Mouse (Mus musculus): ENCODE results near the gene C2cd4b. TPM values are rescaled to one million over a fixed set of nuclear protein-coding genes. Genes with fewer than 3 reads are reported as not detected.

C2cd4b gene
- polyA plus RNA-seq, 1 experiment from 2014 or later: 0.80 TPM

GRCm38 (mm10) chr9:67787671-67788070, 28.4 kb downstream of the C2cd4b start:
- Histone ChIP-seq H3K27ac (no peak overlapping the region), H3K36me3 (replicated peaks; ENCODE audit: control insufficient read depth, insufficient read depth) (no peaks in the 10 kb centered on the region), H3K27me3 (ENCODE audit: control insufficient read depth, insufficient read depth, low read length) (no peaks in the 10 kb centered on the region), H3K9me3 (ENCODE audit: control insufficient read depth, low read length) (no peaks in the 10 kb centered on the region), H3K4me2 (replicated peaks) (no peak overlapping the region), H3K4me3 (replicated peaks; ENCODE audit: low read length) (no peak overlapping the region), H3K4me1 (replicated peaks; ENCODE audit: control insufficient read depth, insufficient read depth, low read length) (no peaks in the 10 kb centered on the region), H3K9ac (no peak overlapping the region)
- WGBS: 65% methylated on average over 6 of the region's 6 CpGs
- no peak for ATAC-seq (ENCODE audit: low FRiP score)
- no peak for DNase-seq (ENCODE audit: low spot score)

GRCm38 (mm10) chr9:67792405-67792804, 33.2 kb downstream of the C2cd4b start:
- H3K27ac ChIP-seq: no peak overlapping the region
- WGBS: 76% methylated on average over 5 of the region's 5 CpGs

DNA sequence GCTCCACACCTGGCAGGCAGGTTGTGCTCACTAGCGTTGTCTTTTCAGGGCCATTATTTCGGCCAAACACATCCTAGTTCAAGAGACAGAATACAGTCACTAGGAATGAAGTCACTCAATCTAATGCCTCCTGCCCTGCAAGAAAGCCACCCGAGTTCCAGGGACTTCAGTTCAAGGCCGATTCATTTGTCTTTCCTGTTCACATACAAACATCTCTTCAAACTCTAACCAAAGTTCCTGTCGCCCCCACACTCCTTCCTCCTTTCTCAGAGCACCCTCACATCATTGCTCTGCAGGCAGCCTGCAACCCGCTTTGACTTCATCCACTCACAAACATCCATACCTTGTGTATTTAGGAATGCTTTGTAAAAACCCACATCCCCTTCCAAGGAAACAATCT, 34.3 kb downstream of the C2cd4b start:
- Histone ChIP-seq H3K27me3 (ENCODE audit: control insufficient read depth, insufficient read depth, low read length) (no peaks in the 10 kb centered on the region), H3K27ac (no peak overlapping the region), H3K9me3 (ENCODE audit: control insufficient read depth, low read length) (no peaks in the 10 kb centered on the region), H3K4me2 (replicated peaks) (no peak overlapping the region), H3K9ac (no peak overlapping the region), H3K4me3 (replicated peaks; ENCODE audit: low read length) (no peak overlapping the region), H3K4me1 (replicated peaks; ENCODE audit: control insufficient read depth, insufficient read depth, low read length) (peaks cover 23% of the 10 kb centered on the region), H3K36me3 (replicated peaks; ENCODE audit: control insufficient read depth, insufficient read depth) (no peaks in the 10 kb centered on the region)
- ATAC-seq (ENCODE audit: low FRiP score) (no peak), DNase-seq (ENCODE audit: low spot score) (no peak)
- WGBS: 78% methylated on average over 6 of the region's 6 CpGs

More at GRCm38 (mm10) chr9:67792405-67792804, 33.2 kb downstream of the C2cd4b start:
- H3K9me3 ChIP-seq (ENCODE audit: control insufficient read depth, low read length): no peaks in the 10 kb centered on the region
- DNase-seq (ENCODE audit: low spot score) (no peak), ATAC-seq (ENCODE audit: low FRiP score) (no peak)
- peaks cover 23% of the 10 kb centered on the region for H3K4me1 ChIP-seq (replicated peaks; ENCODE audit: control insufficient read depth, insufficient read depth, low read length)
- no peaks in the 10 kb centered on the region for H3K27me3 ChIP-seq (ENCODE audit: control insufficient read depth, insufficient read depth, low read length)
- no peaks in the 10 kb centered on the region for H3K36me3 ChIP-seq (replicated peaks; ENCODE audit: control insufficient read depth, insufficient read depth)
- no peak overlapping the region for H3K4me3 ChIP-seq (replicated peaks; ENCODE audit: low read length)
- no peak overlapping the region for H3K4me2 ChIP-seq (replicated peaks)
- H3K9ac ChIP-seq: no peak overlapping the region

DNA sequence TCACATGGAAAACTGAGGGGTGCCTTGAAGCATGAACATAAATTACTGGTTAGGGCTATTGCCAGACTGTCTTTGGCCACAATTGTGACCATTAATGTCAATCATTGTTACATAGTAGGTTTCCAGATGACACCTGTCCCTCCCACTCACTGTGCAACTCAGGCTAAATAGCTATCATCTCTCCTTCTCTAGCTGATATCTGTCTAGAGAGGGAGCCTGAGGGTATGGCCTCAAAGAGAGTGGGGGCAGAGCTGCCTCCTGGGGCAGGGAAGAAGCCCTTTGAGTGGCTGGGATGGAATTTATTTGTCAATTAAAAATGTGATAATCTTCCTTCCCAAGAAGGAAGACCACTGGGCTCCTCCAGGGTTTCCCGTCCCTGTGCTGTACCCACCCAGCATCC, 35.0 kb downstream of the C2cd4b start:
- Histone ChIP-seq H3K36me3 (replicated peaks; ENCODE audit: control insufficient read depth, insufficient read depth) (no peaks in the 10 kb centered on the region), H3K4me2 (replicated peaks) (no peak overlapping the region), H3K9ac (no peak overlapping the region), H3K27ac (0 out of 2 replicates have a peak overlapping the region, but pooled peaks have one; percentile 81), H3K4me1 (replicated peaks; ENCODE audit: control insufficient read depth, insufficient read depth, low read length) (peaks cover 27% of the 10 kb centered on the region), H3K4me3 (replicated peaks; ENCODE audit: low read length) (no peak overlapping the region), H3K9me3 (ENCODE audit: control insufficient read depth, low read length) (no peaks in the 10 kb centered on the region), H3K27me3 (ENCODE audit: control insufficient read depth, insufficient read depth, low read length) (no peaks in the 10 kb centered on the region)
- ATAC-seq (ENCODE audit: low FRiP score): no peak
- WGBS: 67% methylated on average over 1 of the region's 1 CpGs
- no peak for DNase-seq (ENCODE audit: low spot score)

DNA sequence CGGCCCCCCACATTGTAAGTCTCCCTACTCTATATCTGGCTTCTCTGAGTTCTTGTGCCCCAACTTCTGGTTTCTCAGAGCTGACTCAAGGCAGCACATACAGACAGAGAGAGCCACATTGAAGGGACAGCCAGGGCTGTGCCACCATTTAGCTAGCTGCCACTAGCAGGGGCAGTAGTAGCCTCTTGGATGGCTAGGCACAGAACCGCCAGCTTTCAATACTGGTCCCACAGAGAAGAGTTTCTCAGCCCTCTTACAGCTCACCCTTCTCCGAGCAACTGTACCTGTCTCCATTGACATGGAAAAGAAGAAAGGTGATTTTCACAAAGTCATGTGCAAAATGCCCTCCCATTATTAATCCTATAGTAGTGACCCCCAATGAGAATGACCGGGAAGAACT, 35.4 kb downstream of the C2cd4b start:
- 0 out of 2 replicates have a peak overlapping the region, but pooled peaks have one; percentile 33 for H3K9ac ChIP-seq
- no peaks in the 10 kb centered on the region for H3K9me3 ChIP-seq (ENCODE audit: control insufficient read depth, low read length)
- ATAC-seq (ENCODE audit: low FRiP score): no peak
- H3K27me3 ChIP-seq (ENCODE audit: control insufficient read depth, insufficient read depth, low read length): no peaks in the 10 kb centered on the region
- H3K4me1 ChIP-seq (replicated peaks; ENCODE audit: control insufficient read depth, insufficient read depth, low read length): peaks cover 28% of the 10 kb centered on the region
- H3K4me2 ChIP-seq (replicated peaks): no peak overlapping the region
- 82% methylated on average over 4 of the region's 4 CpGs for WGBS
- H3K4me3 ChIP-seq (replicated peaks; ENCODE audit: low read length): no peak overlapping the region
- DNase-seq (ENCODE audit: low spot score): no peak
- H3K27ac ChIP-seq: peak overlapping the region; percentile 81
- no peaks in the 10 kb centered on the region for H3K36me3 ChIP-seq (replicated peaks; ENCODE audit: control insufficient read depth, insufficient read depth)

DNA sequence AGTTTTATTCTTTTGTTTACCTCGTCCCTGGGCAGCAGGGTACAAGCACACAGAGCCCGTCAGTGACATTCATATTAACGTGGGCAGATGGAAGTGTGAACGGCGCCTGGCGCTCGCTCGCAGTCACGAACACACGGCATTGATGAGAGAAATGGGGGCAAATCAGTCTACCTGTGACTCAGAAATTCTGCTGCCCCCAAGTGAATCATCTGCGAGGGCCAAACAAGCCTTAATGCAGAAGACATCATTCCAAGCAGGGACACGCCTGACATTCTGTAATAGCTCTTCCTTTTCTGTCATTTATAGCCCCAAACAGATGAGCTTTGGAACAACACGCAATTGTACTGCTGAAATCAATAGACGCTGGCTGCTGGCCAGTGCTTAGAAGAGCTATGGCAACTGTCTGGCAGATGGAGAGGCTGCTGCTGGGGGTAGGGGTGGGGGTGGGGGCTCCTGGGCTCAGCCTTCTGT, 36.0 kb downstream of the C2cd4b start:
- WGBS: 16% methylated on average over 14 of the region's 14 CpGs
- peak overlapping the region; percentile 33; the same call in 1 of the 2 replicates for H3K9ac ChIP-seq
- no peaks in the 10 kb centered on the region for H3K9me3 ChIP-seq (ENCODE audit: control insufficient read depth, low read length)
- no peaks in the 10 kb centered on the region for H3K27me3 ChIP-seq (ENCODE audit: control insufficient read depth, insufficient read depth, low read length)
- DNase-seq (ENCODE audit: low spot score) (peak; percentile 75), ATAC-seq (ENCODE audit: low FRiP score) (peak; percentile 71; the same call in 1 of the 2 replicates)
- H3K27ac ChIP-seq: peak overlapping the region; percentile 81
- H3K4me3 ChIP-seq (replicated peaks; ENCODE audit: low read length): no peak overlapping the region
- H3K4me2 ChIP-seq (replicated peaks): peak overlapping the region; percentile 44
- H3K36me3 ChIP-seq (replicated peaks; ENCODE audit: control insufficient read depth, insufficient read depth): no peaks in the 10 kb centered on the region
- H3K4me1 ChIP-seq (replicated peaks; ENCODE audit: control insufficient read depth, insufficient read depth, low read length): peaks cover 28% of the 10 kb centered on the region

- H3K4me2 ChIP-seq (replicated peaks): no peak overlapping the region
- no peak overlapping the region for H3K27ac ChIP-seq
- no peak overlapping the region for H3K4me3 ChIP-seq (replicated peaks; ENCODE audit: low read length)
- WGBS: 60% methylated on average over 14 of the region's 14 CpGs
- H3K9me3 ChIP-seq (ENCODE audit: control insufficient read depth, low read length): no peaks in the 10 kb centered on the region
- no peaks in the 10 kb centered on the region for H3K27me3 ChIP-seq (ENCODE audit: control insufficient read depth, insufficient read depth, low read length)
- no peak for DNase-seq (ENCODE audit: low spot score)
- no peak for ATAC-seq (ENCODE audit: low FRiP score)
- no peak overlapping the region for H3K9ac ChIP-seq
- H3K36me3 ChIP-seq (replicated peaks; ENCODE audit: control insufficient read depth, insufficient read depth): no peaks in the 10 kb centered on the region
- H3K4me1 ChIP-seq (replicated peaks; ENCODE audit: control insufficient read depth, insufficient read depth, low read length): peaks cover 25% of the 10 kb centered on the region
Measured at GRCm38 (mm10) chr9:67799078-67799819, 40.0 kb downstream of the C2cd4b start.

DNA sequence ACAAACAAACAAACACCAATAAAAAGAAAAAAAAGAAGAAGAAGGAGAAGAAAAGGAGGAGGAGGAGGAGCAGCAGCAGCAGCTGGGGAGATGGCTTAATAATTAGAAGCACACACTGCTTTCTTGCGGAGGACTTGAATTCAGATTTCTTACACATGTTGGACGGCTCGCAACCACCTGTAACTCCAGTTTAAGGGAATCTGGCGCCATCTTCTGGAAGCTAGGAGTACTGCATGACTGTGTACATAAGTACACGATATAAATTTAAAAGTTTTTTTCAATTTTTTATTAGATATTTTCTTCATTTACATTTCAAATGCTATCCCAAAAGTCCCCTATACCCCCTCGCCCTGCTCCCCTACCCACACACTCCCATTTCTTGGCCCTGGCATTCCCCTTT, 43.0 kb downstream of the C2cd4b start:
- DNase-seq (ENCODE audit: low spot score) (peak; percentile 59), ATAC-seq (ENCODE audit: low FRiP score) (no peak)
- Histone ChIP-seq H3K4me3 (replicated peaks; ENCODE audit: low read length) (no peak overlapping the region), H3K4me1 (replicated peaks; ENCODE audit: control insufficient read depth, insufficient read depth, low read length) (peaks cover 5% of the 10 kb centered on the region; the same call in 1 of the 2 replicates), H3K9ac (no peak overlapping the region), H3K4me2 (replicated peaks) (no peak overlapping the region), H3K27me3 (ENCODE audit: control insufficient read depth, insufficient read depth, low read length) (no peaks in the 10 kb centered on the region), H3K9me3 (ENCODE audit: control insufficient read depth, low read length) (no peaks in the 10 kb centered on the region), H3K36me3 (replicated peaks; ENCODE audit: control insufficient read depth, insufficient read depth) (no peaks in the 10 kb centered on the region), H3K27ac (no peak overlapping the region)
- WGBS: 35% methylated on average over 6 of the region's 6 CpGs

DNA sequence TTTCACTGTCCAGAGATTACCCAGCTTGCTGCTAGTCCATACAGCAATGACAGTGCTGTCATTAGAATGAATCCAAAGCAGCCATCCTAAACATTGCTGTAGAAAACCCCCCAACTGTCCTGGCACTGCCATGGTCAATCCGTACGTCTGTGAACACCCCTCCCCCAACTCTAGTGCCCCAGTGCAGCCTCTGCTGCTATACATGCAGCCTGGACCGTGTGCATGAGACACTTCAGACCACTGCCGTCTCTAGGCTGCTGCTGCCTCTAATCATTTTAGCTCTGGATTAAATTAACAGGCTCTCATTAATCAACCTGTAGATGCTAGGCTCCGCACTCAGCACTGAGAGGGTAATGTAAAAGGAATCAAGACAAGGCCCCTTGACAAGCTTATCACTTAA, 47.8 kb downstream of the C2cd4b start:
- Histone ChIP-seq H3K9me3 (ENCODE audit: control insufficient read depth, low read length) (no peaks in the 10 kb centered on the region), H3K9ac (no peak overlapping the region), H3K36me3 (replicated peaks; ENCODE audit: control insufficient read depth, insufficient read depth) (no peaks in the 10 kb centered on the region), H3K4me1 (replicated peaks; ENCODE audit: control insufficient read depth, insufficient read depth, low read length) (0 out of 2 replicates have a peak, but pooled peaks cover 4% of the 10 kb centered on the region), H3K27ac (no peak overlapping the region), H3K27me3 (ENCODE audit: control insufficient read depth, insufficient read depth, low read length) (no peaks in the 10 kb centered on the region), H3K4me3 (replicated peaks; ENCODE audit: low read length) (no peak overlapping the region), H3K4me2 (replicated peaks) (no peak overlapping the region)
- DNase-seq (ENCODE audit: low spot score) (no peak), ATAC-seq (ENCODE audit: low FRiP score) (no peak)
- 55% methylated on average over 5 of the region's 5 CpGs for WGBS

Data from hindbrain, embryonic 14.5 days (tissue).